Mouse (Mus musculus): ENCODE data around the gene 2610528J11Rik. TPM values are rescaled to one million over a fixed set of nuclear protein-coding genes. Genes with fewer than 3 reads are reported as not detected.
A peak's percentile ranks its signal among the peaks of the same experiment; 100 is the strongest.

Gene 2610528J11Rik
- polyA plus RNA-seq, 1 experiment from 2014 or later: 3.1 TPM

DNA sequence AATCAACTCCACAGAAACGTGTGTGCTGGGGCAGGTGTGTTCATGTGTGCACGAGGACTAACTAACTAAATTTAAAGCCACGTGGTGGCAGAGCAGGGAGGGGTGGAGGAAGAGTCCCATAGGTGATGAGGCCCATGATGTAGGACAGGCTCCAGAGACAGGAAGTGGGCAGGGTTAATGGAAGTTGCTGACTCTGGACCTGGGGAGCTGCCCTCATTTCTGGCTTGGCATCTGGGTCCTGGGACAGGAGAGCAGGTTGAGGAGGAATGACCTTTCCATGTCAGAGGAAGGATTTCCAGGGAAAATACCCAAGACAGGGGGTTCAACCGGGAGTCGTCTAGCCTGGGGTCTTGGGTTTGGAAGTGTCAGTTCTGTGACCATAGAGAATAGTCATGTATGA lies 5.9 kb downstream of the 2610528J11Rik start:
- Histone ChIP-seq H3K27me3 (ENCODE audit: control insufficient read depth, insufficient read depth, low read length) (no peaks in the 10 kb centered on the region), H3K9ac (replicated peaks; ENCODE audit: low read length) (no peak overlapping the region), H3K4me3 (ENCODE audit: low read depth, low read length) (no peak overlapping the region), H3K9me3 (replicated peaks; ENCODE audit: control insufficient read depth, low read length) (no peaks in the 10 kb centered on the region), H3K4me1 (ENCODE audit: control insufficient read depth, insufficient read depth, low read length) (no peaks in the 10 kb centered on the region), H3K36me3 (replicated peaks; ENCODE audit: control insufficient read depth, insufficient read depth, low read depth, low read length) (no peaks in the 10 kb centered on the region), H3K27ac (replicated peaks; ENCODE audit: low read depth, low read length) (no peak overlapping the region), H3K4me2 (ENCODE audit: low read depth, low read length) (no peak overlapping the region)
- 78% methylated on average over 5 of the region's 5 CpGs for WGBS
- DNase-seq (ENCODE audit: low spot score) (no peak), ATAC-seq (replicated peaks; ENCODE audit: insufficient number of reproducible peaks, low FRiP score, low TSS enrichment, low read depth) (no peak)

DNA sequence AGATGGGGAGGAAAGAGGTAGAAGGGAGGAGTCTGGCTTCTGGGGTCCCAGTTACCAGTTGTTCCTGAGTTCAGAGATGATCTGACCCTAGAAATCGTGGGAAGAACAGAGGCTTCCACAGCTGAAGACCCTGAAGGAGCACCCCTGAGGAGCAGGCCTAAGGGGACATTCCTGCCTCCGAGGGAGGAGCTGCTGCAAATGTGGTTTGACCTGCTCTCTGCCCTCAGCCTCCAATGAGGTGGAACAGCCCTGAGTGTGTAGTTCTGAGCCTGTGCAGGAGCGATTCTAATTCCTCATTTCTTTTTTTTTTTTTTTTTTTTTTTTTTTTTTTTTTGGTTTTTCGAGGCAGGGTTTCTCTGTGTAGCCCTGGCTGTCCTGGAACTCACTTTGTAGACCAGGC lies 6.4 kb downstream of the 2610528J11Rik start:
- no peak for DNase-seq (ENCODE audit: low spot score)
- Histone ChIP-seq H3K4me3 (ENCODE audit: low read depth, low read length) (no peak overlapping the region), H3K36me3 (replicated peaks; ENCODE audit: control insufficient read depth, insufficient read depth, low read depth, low read length) (no peaks in the 10 kb centered on the region), H3K27ac (replicated peaks; ENCODE audit: low read depth, low read length) (no peak overlapping the region), H3K4me1 (ENCODE audit: control insufficient read depth, insufficient read depth, low read length) (no peaks in the 10 kb centered on the region), H3K9ac (replicated peaks; ENCODE audit: low read length) (no peak overlapping the region), H3K27me3 (ENCODE audit: control insufficient read depth, insufficient read depth, low read length) (no peaks in the 10 kb centered on the region), H3K9me3 (replicated peaks; ENCODE audit: control insufficient read depth, low read length) (no peaks in the 10 kb centered on the region), H3K4me2 (ENCODE audit: low read depth, low read length) (no peak overlapping the region)
- ATAC-seq (replicated peaks; ENCODE audit: insufficient number of reproducible peaks, low FRiP score, low TSS enrichment, low read depth): no peak
- WGBS: 36% methylated on average over 3 of the region's 4 CpGs

DNA sequence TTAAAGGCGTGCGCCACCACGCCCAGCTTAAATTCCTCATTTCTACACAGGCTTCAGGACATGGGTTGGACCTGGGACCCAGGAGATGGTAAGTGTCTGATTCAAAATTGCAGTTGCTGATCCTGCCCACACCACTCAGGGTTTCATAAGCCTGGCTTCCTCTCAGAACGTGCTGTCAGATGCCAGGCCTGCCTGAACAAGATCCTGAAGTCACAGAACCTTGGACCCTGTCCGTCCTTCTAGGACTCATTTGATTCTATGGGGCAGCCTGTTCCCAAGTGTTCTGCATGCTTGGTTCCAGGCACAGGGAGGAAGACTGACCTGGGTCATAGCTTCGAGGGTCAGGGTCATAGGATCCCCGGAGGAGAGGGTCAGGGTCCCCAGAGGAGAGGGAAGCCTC lies 6.8 kb downstream of the 2610528J11Rik start:
- 79% methylated on average over 7 of the region's 7 CpGs for WGBS
- no peaks in the 10 kb centered on the region for H3K36me3 ChIP-seq (replicated peaks; ENCODE audit: control insufficient read depth, insufficient read depth, low read depth, low read length)
- ATAC-seq (replicated peaks; ENCODE audit: insufficient number of reproducible peaks, low FRiP score, low TSS enrichment, low read depth) (no peak), DNase-seq (ENCODE audit: low spot score) (no peak)
- H3K4me1 ChIP-seq (ENCODE audit: control insufficient read depth, insufficient read depth, low read length): no peaks in the 10 kb centered on the region
- H3K9me3 ChIP-seq (replicated peaks; ENCODE audit: control insufficient read depth, low read length): no peaks in the 10 kb centered on the region
- no peak overlapping the region for H3K4me3 ChIP-seq (ENCODE audit: low read depth, low read length)
- H3K9ac ChIP-seq (replicated peaks; ENCODE audit: low read length): no peak overlapping the region
- no peak overlapping the region for H3K4me2 ChIP-seq (ENCODE audit: low read depth, low read length)
- H3K27ac ChIP-seq (replicated peaks; ENCODE audit: low read depth, low read length): no peak overlapping the region
- H3K27me3 ChIP-seq (ENCODE audit: control insufficient read depth, insufficient read depth, low read length): no peaks in the 10 kb centered on the region

DNA sequence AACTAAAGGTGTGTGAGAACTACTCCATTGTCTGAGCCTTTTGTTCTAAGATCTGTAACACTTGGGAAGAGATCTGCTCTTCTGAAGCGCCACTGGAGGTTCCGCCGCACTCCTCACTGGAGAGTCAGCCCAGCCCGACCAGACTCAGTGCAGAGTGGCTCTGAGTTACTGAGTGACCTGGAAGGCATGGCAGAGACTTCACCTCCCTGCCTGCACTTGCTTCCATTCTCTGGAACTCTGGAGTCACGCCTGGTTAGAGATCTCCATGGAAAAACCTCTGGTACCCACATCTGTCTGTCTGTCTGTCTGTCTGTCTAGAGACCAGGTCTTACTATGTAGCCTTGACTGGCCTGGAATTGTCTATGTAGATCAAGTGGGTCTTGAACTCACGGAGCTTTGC lies 8.8 kb downstream of the 2610528J11Rik start:
- 81% methylated on average over 6 of the region's 6 CpGs for WGBS
- DNase-seq (ENCODE audit: low spot score): no peak

DNA sequence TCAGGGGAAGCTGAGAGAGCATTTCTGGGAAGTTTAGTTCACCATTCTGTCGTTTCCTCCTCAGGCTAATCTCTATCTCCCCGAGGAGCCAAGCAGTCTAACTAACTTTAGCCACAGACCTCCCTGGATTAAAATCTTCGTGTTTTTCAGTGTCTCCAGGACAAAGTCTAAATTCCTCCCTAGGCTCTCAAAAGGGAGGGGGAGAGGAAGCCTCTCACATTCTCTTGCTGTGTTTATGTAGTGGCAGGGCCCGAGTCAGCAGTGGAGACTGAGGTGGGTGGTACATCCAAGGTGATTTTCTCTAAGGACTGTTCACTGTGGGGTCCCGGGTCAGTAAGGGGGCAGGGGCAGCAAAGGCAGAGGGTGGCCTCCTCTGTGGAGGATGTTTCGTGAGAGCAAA lies 11.0 kb downstream of the 2610528J11Rik start:
- H3K9me3 ChIP-seq (replicated peaks; ENCODE audit: control insufficient read depth, low read length): no peaks in the 10 kb centered on the region
- no peak overlapping the region for H3K27ac ChIP-seq (replicated peaks; ENCODE audit: low read depth, low read length)
- no peaks in the 10 kb centered on the region for H3K36me3 ChIP-seq (replicated peaks; ENCODE audit: control insufficient read depth, insufficient read depth, low read depth, low read length)
- no peaks in the 10 kb centered on the region for H3K4me1 ChIP-seq (ENCODE audit: control insufficient read depth, insufficient read depth, low read length)
- no peak for ATAC-seq (replicated peaks; ENCODE audit: insufficient number of reproducible peaks, low FRiP score, low TSS enrichment, low read depth)
- no peak overlapping the region for H3K4me2 ChIP-seq (ENCODE audit: low read depth, low read length)
- H3K27me3 ChIP-seq (ENCODE audit: control insufficient read depth, insufficient read depth, low read length): no peaks in the 10 kb centered on the region
- no peak for DNase-seq (ENCODE audit: low spot score)
- 38% methylated on average over 6 of the region's 6 CpGs for WGBS
- no peak overlapping the region for H3K9ac ChIP-seq (replicated peaks; ENCODE audit: low read length)
- no peak overlapping the region for H3K4me3 ChIP-seq (ENCODE audit: low read depth, low read length)

More for the DNA sequence above, 8.8 kb downstream of the 2610528J11Rik start:
- no peak overlapping the region for H3K4me2 ChIP-seq (ENCODE audit: low read depth, low read length)
- H3K27ac ChIP-seq (replicated peaks; ENCODE audit: low read depth, low read length): no peak overlapping the region
- ATAC-seq (replicated peaks; ENCODE audit: insufficient number of reproducible peaks, low FRiP score, low TSS enrichment, low read depth): no peak
- H3K27me3 ChIP-seq (ENCODE audit: control insufficient read depth, insufficient read depth, low read length): no peaks in the 10 kb centered on the region
- H3K36me3 ChIP-seq (replicated peaks; ENCODE audit: control insufficient read depth, insufficient read depth, low read depth, low read length): no peaks in the 10 kb centered on the region
- no peaks in the 10 kb centered on the region for H3K9me3 ChIP-seq (replicated peaks; ENCODE audit: control insufficient read depth, low read length)
- no peak overlapping the region for H3K9ac ChIP-seq (replicated peaks; ENCODE audit: low read length)
- H3K4me1 ChIP-seq (ENCODE audit: control insufficient read depth, insufficient read depth, low read length): no peaks in the 10 kb centered on the region
- no peak overlapping the region for H3K4me3 ChIP-seq (ENCODE audit: low read depth, low read length)

DNA sequence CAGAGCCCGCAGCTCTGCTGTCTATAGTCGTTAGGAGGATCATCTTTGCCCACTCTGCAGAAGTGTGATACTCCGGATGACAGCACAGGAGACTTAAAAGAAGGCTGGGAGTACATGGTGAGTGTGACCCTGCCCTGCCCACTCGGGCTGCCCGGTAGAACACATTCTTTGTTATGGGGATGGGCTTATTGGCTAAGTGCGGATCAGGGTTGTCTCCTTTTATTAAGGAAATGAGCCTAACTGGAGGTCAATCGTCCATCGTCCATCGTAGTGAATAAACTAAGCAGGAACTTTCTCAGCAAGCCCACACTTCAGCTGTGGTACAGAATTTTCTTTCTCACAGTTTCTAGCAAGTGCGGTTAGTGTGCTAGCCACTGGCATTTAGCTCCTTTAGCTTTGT lies 13.1 kb downstream of the 2610528J11Rik start:
- Histone ChIP-seq H3K4me3 (ENCODE audit: low read depth, low read length) (no peak overlapping the region), H3K4me1 (ENCODE audit: control insufficient read depth, insufficient read depth, low read length) (no peaks in the 10 kb centered on the region), H3K27ac (replicated peaks; ENCODE audit: low read depth, low read length) (no peak overlapping the region), H3K9ac (replicated peaks; ENCODE audit: low read length) (no peak overlapping the region), H3K36me3 (replicated peaks; ENCODE audit: control insufficient read depth, insufficient read depth, low read depth, low read length) (no peaks in the 10 kb centered on the region), H3K27me3 (ENCODE audit: control insufficient read depth, insufficient read depth, low read length) (no peaks in the 10 kb centered on the region), H3K4me2 (ENCODE audit: low read depth, low read length) (no peak overlapping the region), H3K9me3 (replicated peaks; ENCODE audit: control insufficient read depth, low read length) (no peaks in the 10 kb centered on the region)
- WGBS: 14% methylated on average over 10 of the region's 10 CpGs
- DNase-seq (ENCODE audit: low spot score): no peak
- no peak for ATAC-seq (replicated peaks; ENCODE audit: insufficient number of reproducible peaks, low FRiP score, low TSS enrichment, low read depth)

DNA sequence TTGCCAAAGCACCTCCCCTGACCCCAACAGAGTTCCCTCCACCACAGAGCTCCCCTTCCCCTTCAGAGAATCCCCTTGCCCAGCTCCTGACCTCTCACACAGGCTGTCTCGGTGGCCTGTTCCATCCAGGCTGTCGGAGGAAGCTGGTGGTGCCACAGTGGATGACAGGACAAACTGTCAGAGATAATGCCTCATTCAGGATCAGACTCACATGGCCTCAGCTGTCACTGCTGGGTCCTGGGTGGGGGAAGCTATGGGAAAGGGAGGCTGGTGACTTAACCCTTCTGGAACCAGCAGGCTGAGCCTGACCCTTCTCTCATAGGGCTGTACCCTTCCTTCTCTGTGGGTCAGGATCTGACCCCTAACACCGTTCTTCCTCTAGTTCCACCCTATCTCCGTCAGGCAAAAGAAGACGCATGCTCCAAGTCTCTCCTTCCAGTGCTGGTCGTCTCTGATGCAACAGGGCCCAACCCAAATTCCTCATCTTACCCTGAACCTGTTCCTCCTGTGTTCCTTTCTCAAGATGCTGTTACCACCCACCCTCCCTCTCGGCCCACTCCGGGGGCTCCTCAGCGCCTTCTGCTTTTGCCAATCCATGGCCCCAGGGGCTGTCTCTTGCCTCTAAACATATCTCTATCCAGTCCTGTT lies 15.8 kb downstream of the 2610528J11Rik start:
- no peaks in the 10 kb centered on the region for H3K9me3 ChIP-seq (replicated peaks; ENCODE audit: control insufficient read depth, low read length)
- no peaks in the 10 kb centered on the region for H3K36me3 ChIP-seq (replicated peaks; ENCODE audit: control insufficient read depth, insufficient read depth, low read depth, low read length)
- no peak for ATAC-seq (replicated peaks; ENCODE audit: insufficient number of reproducible peaks, low FRiP score, low TSS enrichment, low read depth)
- no peak overlapping the region for H3K27ac ChIP-seq (replicated peaks; ENCODE audit: low read depth, low read length)
- no peak overlapping the region; the same call in 1 of the 2 replicates for H3K4me2 ChIP-seq (ENCODE audit: low read depth, low read length)
- H3K4me1 ChIP-seq (ENCODE audit: control insufficient read depth, insufficient read depth, low read length): no peaks in the 10 kb centered on the region
- no peak overlapping the region for H3K9ac ChIP-seq (replicated peaks; ENCODE audit: low read length)
- H3K27me3 ChIP-seq (ENCODE audit: control insufficient read depth, insufficient read depth, low read length): no peaks in the 10 kb centered on the region
- 42% methylated on average over 9 of the region's 9 CpGs for WGBS
- DNase-seq (ENCODE audit: low spot score): no peak
- no peak overlapping the region for H3K4me3 ChIP-seq (ENCODE audit: low read depth, low read length)

DNA sequence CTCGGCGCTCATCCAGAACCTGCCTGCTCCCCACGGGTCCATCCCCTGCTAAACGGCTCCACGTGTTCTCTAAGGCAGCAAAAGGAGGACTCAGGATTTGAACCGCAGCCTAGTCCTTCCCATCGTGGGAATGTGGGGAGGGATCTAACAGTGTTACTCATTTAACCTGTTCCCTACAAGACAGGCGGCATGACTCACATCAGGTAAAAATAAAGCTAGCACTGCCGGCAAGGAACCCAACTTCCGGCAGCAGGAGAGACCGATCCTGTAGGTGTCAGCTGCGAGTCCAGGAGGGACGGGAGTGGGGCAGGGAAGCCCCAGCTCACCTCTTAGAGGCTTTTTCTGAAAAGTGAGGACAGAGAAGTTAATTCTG lies 16.3 kb downstream of the 2610528J11Rik start:
- Histone ChIP-seq H3K27ac (replicated peaks; ENCODE audit: low read depth, low read length) (no peak overlapping the region), H3K9ac (replicated peaks; ENCODE audit: low read length) (no peak overlapping the region), H3K36me3 (replicated peaks; ENCODE audit: control insufficient read depth, insufficient read depth, low read depth, low read length) (no peaks in the 10 kb centered on the region), H3K4me1 (ENCODE audit: control insufficient read depth, insufficient read depth, low read length) (no peaks in the 10 kb centered on the region), H3K27me3 (ENCODE audit: control insufficient read depth, insufficient read depth, low read length) (no peaks in the 10 kb centered on the region), H3K4me2 (ENCODE audit: low read depth, low read length) (peak overlapping the region; percentile 55), H3K9me3 (replicated peaks; ENCODE audit: control insufficient read depth, low read length) (no peaks in the 10 kb centered on the region), H3K4me3 (ENCODE audit: low read depth, low read length) (peak overlapping the region; percentile 23)
- WGBS: 14% methylated on average over 13 of the region's 13 CpGs
- ATAC-seq (replicated peaks; ENCODE audit: insufficient number of reproducible peaks, low FRiP score, low TSS enrichment, low read depth) (no peak), DNase-seq (ENCODE audit: low spot score) (peak; percentile 14)

All from embryonic facial prominence, embryonic 11.5 days (tissue).